Mouse (Mus musculus) liver, adult 2 months (tissue): ENCODE measurements around the gene Vars. TPM values are rescaled to one million over a fixed set of nuclear protein-coding genes. Genes with fewer than 3 reads are reported as not detected.

Source experiments
- DNase-seq: peaks from one replicate; pipeline ENCODE4 v3.0.0-alpha.2; 2011; ENCODE audit warnings: low read depth, low spot score; ENCODE audit errors: extremely low read depth
- H3K27ac ChIP-seq: fragments of 200-500 bp; replicated peaks from 2 replicates; pipeline ENCODE4 v1.5.1; 2012; ENCODE audit warnings: low read depth, mild to moderate bottlenecking, control low read depth, inconsistent platforms, low read length; ENCODE audit not compliant: insufficient read depth
- H3K27me3 ChIP-seq: fragments of 200-500 bp; 2 replicates; pipeline ENCODE4 v1.6.1; 2012; ENCODE audit warnings: mild to moderate bottlenecking, moderate library complexity, low read length, inconsistent platforms; ENCODE audit not compliant: control insufficient read depth, insufficient read depth
- H3K36me3 ChIP-seq: fragments of 200-500 bp; 2 replicates; pipeline ENCODE4 v1.6.1; 2012; ENCODE audit warnings: low read length, inconsistent platforms; ENCODE audit not compliant: control insufficient read depth, insufficient read depth
- H3K4me1 ChIP-seq: fragments of 200-500 bp; 2 replicates; pipeline ENCODE4 v1.6.1; 2011; ENCODE audit warnings: low read length; ENCODE audit not compliant: control insufficient read depth, insufficient read depth
- H3K4me3 ChIP-seq: fragments of 200-500 bp; 2 replicates; pipeline ENCODE4 v1.5.1; 2011; ENCODE audit warnings: low read depth, mild to moderate bottlenecking, control low read depth, low read length, moderate library complexity; ENCODE audit not compliant: insufficient read depth
- H3K79me2 ChIP-seq: fragments of 200-500 bp; 2 replicates; pipeline ENCODE4 v1.6.1; 2012; ENCODE audit warnings: inconsistent platforms, mild to moderate bottlenecking, low read length, moderate library complexity; ENCODE audit not compliant: control insufficient read depth, insufficient read depth
- H3K9ac ChIP-seq: fragments of 200-500 bp; 2 replicates; pipeline ENCODE4 v1.6.1; 2012; ENCODE audit warnings: low read depth, mild to moderate bottlenecking, control low read depth, inconsistent platforms, low read length
- CTCF ChIP-seq: fragments of 200-500 bp; IDR thresholded peaks from 2 replicates; pipeline ENCODE4 v1.5.1; 2011; ENCODE audit warnings: low read depth, low read length, control low read depth
- POLR2A ChIP-seq: fragments of 200-500 bp; IDR thresholded peaks from 2 replicates; pipeline ENCODE4 v1.6.1; 2011; ENCODE audit warnings: low read length, control low read depth; ENCODE audit not compliant: insufficient read depth; ENCODE audit errors: extremely low read depth
- WGBS: fragments of 180-500 bp; shearing (Covaris S2); methylation state at CpG from one replicate; pipeline ENCODE4 v1.1.7; 2018; 5-methylcytosine and 5-hydroxymethylcytosine counted together
- polyA plus RNA-seq: library from polyadenylated mRNA; depleted of rRNA; stranded (reverse); fragments of >200 nt; gene quantifications from 2 replicates; pipeline ENCODE4 v1.2.3, GENCODE M21; 2012
- total RNA-seq: library from RNA; depleted of rRNA; stranded (reverse); fragments of >200 nt; gene quantifications from 2 replicates; pipeline ENCODE4 v1.2.3, GENCODE M21; 2014

Vars gene
- total and polyA plus RNA-seq, 2 experiments: 11.8 to 52.7 TPM

- peak overlapping the region; percentile 96 for H3K27ac ChIP-seq
- no peaks in the 10 kb centered on the region for H3K79me2 ChIP-seq
- peaks cover 16% of the 10 kb centered on the region for H3K4me1 ChIP-seq
- H3K9ac ChIP-seq: peak overlapping the region; percentile 33
- H3K27me3 ChIP-seq: no peaks in the 10 kb centered on the region
- WGBS: 15% methylated on average over 11 of the region's 11 CpGs
- no peak for TF ChIP-seq CTCF
- no peak overlapping the region for H3K4me3 ChIP-seq
- DNase-seq: no peak
- peaks cover 1% of the 10 kb centered on the region; the same call in 1 of the 2 replicates for H3K36me3 ChIP-seq
Observed at GRCm38 (mm10) chr17:35048149-35048931, 47.6 kb downstream of the Vars start.

- H3K27me3 ChIP-seq: no peaks in the 10 kb centered on the region
- no peak overlapping the region for H3K9ac ChIP-seq
- no peaks in the 10 kb centered on the region for H3K79me2 ChIP-seq
- no peak for DNase-seq
- peaks cover 16% of the 10 kb centered on the region for H3K4me1 ChIP-seq
- H3K4me3 ChIP-seq: no peak overlapping the region
- H3K27ac ChIP-seq: peak overlapping the region; percentile 51
- TF ChIP-seq CTCF (no peak), POLR2A (no peak)
- 64% methylated on average over 5 of the region's 5 CpGs for WGBS
- H3K36me3 ChIP-seq: peaks cover 4% of the 10 kb centered on the region; the same call in 1 of the 2 replicates
Observed at GRCm38 (mm10) chr17:35048932-35049440, 48.2 kb downstream of the Vars start.

- Histone ChIP-seq H3K4me1 (peaks cover 16% of the 10 kb centered on the region), H3K4me3 (peak within 1 kb of the TSS; percentile 75), H3K79me2 (no peaks in the 10 kb centered on the region), H3K27me3 (no peaks in the 10 kb centered on the region), H3K27ac (peak within 1 kb of the TSS; percentile 56), H3K36me3 (peaks cover 4% of the 10 kb centered on the region; the same call in 1 of the 2 replicates), H3K9ac (peak within 1 kb of the TSS; percentile 77)
- DNase-seq: peak; percentile 16
- no peak for TF ChIP-seq POLR2A
- TF ChIP-seq CTCF: 0 out of 2 replicates have a peak, but pooled peaks have one; percentile 16
- 9% methylated on average over 9 of the region's 11 CpGs for WGBS
Observed at GRCm38 (mm10) chr17:35049561-35050016, 48.8 kb downstream of the Vars start, which contains the start of gene Clic1. TSS of gene Clic1 (plus strand) at chr17:35049966.

GRCm38 (mm10) chr17:35050126-35050750 is 49.5 kb downstream of the Vars start:
- Histone ChIP-seq H3K27ac (peak overlapping the region; percentile 56), H3K4me1 (peaks cover 15% of the 10 kb centered on the region), H3K4me3 (peak overlapping the region; percentile 75), H3K27me3 (no peaks in the 10 kb centered on the region), H3K79me2 (no peaks in the 10 kb centered on the region), H3K36me3 (peaks cover 8% of the 10 kb centered on the region; the same call in 1 of the 2 replicates), H3K9ac (peak overlapping the region; percentile 77)
- DNase-seq: peak; percentile 33
- 1% methylated on average over 27 of the region's 27 CpGs for WGBS
- no peak for TF ChIP-seq POLR2A
- TF ChIP-seq CTCF: no peak

GRCm38 (mm10) chr17:35051156-35052086 is 50.6 kb downstream of the Vars start:
- WGBS: 59% methylated on average over 21 of the region's 21 CpGs
- Histone ChIP-seq H3K27me3 (no peaks in the 10 kb centered on the region), H3K4me1 (peaks cover 12% of the 10 kb centered on the region), H3K27ac (peak overlapping the region; percentile 80), H3K79me2 (no peaks in the 10 kb centered on the region), H3K9ac (peak overlapping the region; percentile 78), H3K36me3 (peaks cover 9% of the 10 kb centered on the region; the same call in 1 of the 2 replicates), H3K4me3 (peak overlapping the region; percentile 68)
- DNase-seq: peak; percentile 42
- 0 out of 2 replicates have a peak, but pooled peaks have one; percentile 26 for TF ChIP-seq POLR2A
- no peak for TF ChIP-seq CTCF
